Mouse (Mus musculus) cerebellum, adult 2 months (tissue): ENCODE data around the gene Slc10a7.

Experiments
- CTCF ChIP-seq: fragments of 200-500 bp; IDR thresholded peaks from 2 replicates; pipeline ENCODE4 v1.5.1; 2011; ENCODE audit warnings: low read depth, mild to moderate bottlenecking, control low read depth, low read length, moderate library complexity, borderline replicate concordance; ENCODE audit not compliant: insufficient read depth
- POLR2A ChIP-seq: fragments of 200-500 bp; IDR thresholded peaks from 2 replicates; pipeline ENCODE4 v1.6.1; 2011; ENCODE audit warnings: low read length, control low read depth, borderline replicate concordance; ENCODE audit not compliant: insufficient read depth

- no peak for TF ChIP-seq CTCF
- no peak for TF ChIP-seq POLR2A
Observed at GRCm38 (mm10) chr8:78670241-78670640, 161.1 kb downstream of the Slc10a7 start.
